Mouse (Mus musculus): ENCODE measurements at regions not wholly inside any gene's neighbourhood (a gene's known extent, or its start where the extent isn't known, plus 50 kb on each side); places are given as distances from the start of the nearest gene placed in this dataset.
A peak's percentile ranks its signal among the peaks of the same experiment; 100 is the strongest.
"Not testable (repeated sequence)": the region's sequence is repeated elsewhere in the genome, so short reads cannot be mapped to it uniquely, and the experiment has no call there.

DNA sequence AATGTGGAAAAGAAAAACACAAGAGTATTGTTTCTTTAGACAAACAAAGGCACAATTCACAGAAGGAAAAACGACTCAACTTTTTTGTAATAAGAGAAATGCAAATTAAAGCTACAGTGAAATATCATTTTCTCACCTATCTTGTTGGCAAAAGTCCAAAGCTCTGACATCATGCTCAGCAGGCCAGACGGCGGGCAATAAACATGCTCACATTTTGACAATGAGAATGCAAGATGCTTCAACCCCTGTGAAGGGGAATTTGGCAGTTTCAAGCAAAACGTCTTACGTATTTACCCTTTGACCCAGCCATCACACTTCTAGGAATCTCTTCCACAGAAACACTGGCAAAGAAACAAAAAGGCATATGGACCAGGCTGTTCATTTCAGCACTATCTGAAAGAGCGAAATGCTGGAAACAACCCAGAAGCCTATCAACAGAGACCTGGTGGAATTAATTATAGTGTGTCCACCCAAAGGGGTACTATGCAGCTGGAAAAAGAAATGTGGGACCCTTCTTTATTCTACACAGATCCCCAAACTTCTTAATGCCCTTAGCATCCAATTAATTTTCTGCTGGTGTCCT is 203.4 kb upstream of the 2610301B20Rik start:
- Histone ChIP-seq H3K9ac (replicated peaks; ENCODE audit: low read depth, low read length) (no peak overlapping the region), H3K4me3 (replicated peaks; ENCODE audit: low read length) (no peak overlapping the region), H3K4me1 (replicated peaks; ENCODE audit: control insufficient read depth, insufficient read depth, low read length) (peaks cover 4% of the 10 kb centered on the region; the same call in 1 of the 2 replicates), H3K27me3 (replicated peaks; ENCODE audit: control insufficient read depth, insufficient read depth, low read length) (no peaks in the 10 kb centered on the region), H3K36me3 (ENCODE audit: control insufficient read depth, insufficient read depth) (no peaks in the 10 kb centered on the region), H3K4me2 (ENCODE audit: low read length) (no peak overlapping the region), H3K9me3 (ENCODE audit: control insufficient read depth, low read length) (no peaks in the 10 kb centered on the region), H3K27ac (ENCODE audit: low read length) (no peak overlapping the region)
- 26% methylated on average over 6 of the region's 6 CpGs for WGBS
- peak; percentile 92 for ATAC-seq

- 81% methylated on average over 9 of the region's 9 CpGs for WGBS
- Histone ChIP-seq H3K27me3 (replicated peaks; ENCODE audit: control insufficient read depth, insufficient read depth, low read length) (no peaks in the 10 kb centered on the region), H3K36me3 (ENCODE audit: control insufficient read depth, insufficient read depth) (no peaks in the 10 kb centered on the region), H3K9me3 (ENCODE audit: control insufficient read depth, low read length) (no peaks in the 10 kb centered on the region), H3K9ac (replicated peaks; ENCODE audit: low read depth, low read length) (no peak overlapping the region), H3K4me1 (replicated peaks; ENCODE audit: control insufficient read depth, insufficient read depth, low read length) (no peaks in the 10 kb centered on the region), H3K4me2 (ENCODE audit: low read length) (no peak overlapping the region), H3K27ac (ENCODE audit: low read length) (no peak overlapping the region), H3K4me3 (replicated peaks; ENCODE audit: low read length) (no peak overlapping the region)
- no peak for ATAC-seq
Measured at GRCm38 (mm10) chr4:10691086-10691485, 183.2 kb upstream of the 2610301B20Rik start.

GRCm38 (mm10) chr4:10692860-10693259 is 181.4 kb upstream of the 2610301B20Rik start:
- H3K4me3 ChIP-seq (replicated peaks; ENCODE audit: low read length): no peak overlapping the region
- no peak overlapping the region for H3K4me2 ChIP-seq (ENCODE audit: low read length)
- no peaks in the 10 kb centered on the region for H3K36me3 ChIP-seq (ENCODE audit: control insufficient read depth, insufficient read depth)
- no peak overlapping the region for H3K27ac ChIP-seq (ENCODE audit: low read length)
- ATAC-seq: no peak
- H3K9ac ChIP-seq (replicated peaks; ENCODE audit: low read depth, low read length): no peak overlapping the region
- H3K27me3 ChIP-seq (replicated peaks; ENCODE audit: control insufficient read depth, insufficient read depth, low read length): no peaks in the 10 kb centered on the region
- no peaks in the 10 kb centered on the region for H3K9me3 ChIP-seq (ENCODE audit: control insufficient read depth, low read length)
- no peaks in the 10 kb centered on the region for H3K4me1 ChIP-seq (replicated peaks; ENCODE audit: control insufficient read depth, insufficient read depth, low read length)
- 77% methylated on average over 2 of the region's 2 CpGs for WGBS

DNA sequence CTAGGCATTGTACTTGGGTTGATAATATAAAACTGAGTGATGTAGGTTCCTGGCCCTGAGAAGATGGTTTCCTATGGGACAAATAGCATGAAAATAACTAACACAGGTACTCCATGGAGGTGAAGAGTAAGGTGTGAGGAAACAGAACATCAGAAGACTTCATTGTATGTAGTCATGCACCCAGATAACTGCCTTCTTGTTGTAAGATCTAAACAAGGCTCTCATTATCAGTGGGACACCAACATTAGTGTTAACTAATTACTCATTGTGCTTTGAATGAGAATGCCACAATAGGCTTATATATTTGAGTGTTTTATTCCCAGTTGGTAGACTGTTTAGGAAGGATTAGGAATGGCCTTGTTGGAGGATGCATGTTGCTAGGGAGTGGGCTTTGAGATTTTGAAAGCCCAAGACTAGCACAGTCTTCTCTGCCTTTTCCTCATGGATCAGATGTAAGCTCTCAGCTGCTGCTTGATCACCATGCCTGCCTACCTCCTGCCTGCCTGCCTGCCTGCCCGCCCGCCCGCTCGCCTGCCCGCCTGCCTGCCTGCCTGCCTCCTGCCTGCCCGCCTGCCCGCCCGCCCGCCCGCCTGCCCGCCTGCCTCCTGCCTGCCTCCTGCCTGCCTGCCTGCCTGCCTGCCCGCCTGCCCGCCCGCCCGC is 180.7 kb upstream of the 2610301B20Rik start:
- 28% methylated on average over 6 of the region's 15 CpGs for WGBS
- ATAC-seq: peak; percentile 69
- H3K9ac ChIP-seq (replicated peaks; ENCODE audit: low read depth, low read length): no peak overlapping the region
- no peak overlapping the region for H3K27ac ChIP-seq (ENCODE audit: low read length)
- H3K4me3 ChIP-seq (replicated peaks; ENCODE audit: low read length): peak overlapping the region; percentile 23
- peak overlapping the region; percentile 16; the same call in 1 of the 2 replicates for H3K4me2 ChIP-seq (ENCODE audit: low read length)
- no peaks in the 10 kb centered on the region for H3K9me3 ChIP-seq (ENCODE audit: control insufficient read depth, low read length)
- H3K27me3 ChIP-seq (replicated peaks; ENCODE audit: control insufficient read depth, insufficient read depth, low read length): no peaks in the 10 kb centered on the region
- no peaks in the 10 kb centered on the region for H3K36me3 ChIP-seq (ENCODE audit: control insufficient read depth, insufficient read depth)
- no peaks in the 10 kb centered on the region for H3K4me1 ChIP-seq (replicated peaks; ENCODE audit: control insufficient read depth, insufficient read depth, low read length)

- not testable (repeated sequence) for H3K27ac ChIP-seq (ENCODE audit: low read length); H3K4me2 ChIP-seq (ENCODE audit: low read length); H3K9me3 ChIP-seq (ENCODE audit: control insufficient read depth, low read length); H3K27me3 ChIP-seq (replicated peaks; ENCODE audit: control insufficient read depth, insufficient read depth, low read length); H3K9ac ChIP-seq (replicated peaks; ENCODE audit: low read depth, low read length); ATAC-seq; H3K4me1 ChIP-seq (replicated peaks; ENCODE audit: control insufficient read depth, insufficient read depth, low read length); H3K36me3 ChIP-seq (ENCODE audit: control insufficient read depth, insufficient read depth)
- peak overlapping the region; percentile 13 for H3K4me3 ChIP-seq (replicated peaks; ENCODE audit: low read length)
- WGBS: 28% methylated on average over 9 of the region's 21 CpGs
Measured at GRCm38 (mm10) chr4:10694106-10694748, 180.1 kb upstream of the 2610301B20Rik start.

GRCm38 (mm10) chr4:10697225-10697836 is 177.0 kb upstream of the 2610301B20Rik start:
- no peak overlapping the region for H3K4me2 ChIP-seq (ENCODE audit: low read length)
- no peaks in the 10 kb centered on the region for H3K36me3 ChIP-seq (ENCODE audit: control insufficient read depth, insufficient read depth)
- 82% methylated on average over 1 of the region's 1 CpGs for WGBS
- no peaks in the 10 kb centered on the region for H3K27me3 ChIP-seq (replicated peaks; ENCODE audit: control insufficient read depth, insufficient read depth, low read length)
- no peak overlapping the region for H3K4me3 ChIP-seq (replicated peaks; ENCODE audit: low read length)
- no peak overlapping the region for H3K9ac ChIP-seq (replicated peaks; ENCODE audit: low read depth, low read length)
- no peak overlapping the region for H3K27ac ChIP-seq (ENCODE audit: low read length)
- no peaks in the 10 kb centered on the region for H3K9me3 ChIP-seq (ENCODE audit: control insufficient read depth, low read length)
- H3K4me1 ChIP-seq (replicated peaks; ENCODE audit: control insufficient read depth, insufficient read depth, low read length): no peaks in the 10 kb centered on the region
- ATAC-seq: no peak

- no peaks in the 10 kb centered on the region for H3K36me3 ChIP-seq (ENCODE audit: control insufficient read depth, insufficient read depth)
- H3K4me1 ChIP-seq (replicated peaks; ENCODE audit: control insufficient read depth, insufficient read depth, low read length): no peaks in the 10 kb centered on the region
- 83% methylated on average over 3 of the region's 3 CpGs for WGBS
- no peak overlapping the region for H3K4me2 ChIP-seq (ENCODE audit: low read length)
- H3K9ac ChIP-seq (replicated peaks; ENCODE audit: low read depth, low read length): no peak overlapping the region
- no peaks in the 10 kb centered on the region for H3K9me3 ChIP-seq (ENCODE audit: control insufficient read depth, low read length)
- no peak overlapping the region for H3K27ac ChIP-seq (ENCODE audit: low read length)
- no peak overlapping the region for H3K4me3 ChIP-seq (replicated peaks; ENCODE audit: low read length)
- ATAC-seq: no peak
- H3K27me3 ChIP-seq (replicated peaks; ENCODE audit: control insufficient read depth, insufficient read depth, low read length): no peaks in the 10 kb centered on the region
Measured at GRCm38 (mm10) chr4:10698637-10699036, 175.7 kb upstream of the 2610301B20Rik start.

DNA sequence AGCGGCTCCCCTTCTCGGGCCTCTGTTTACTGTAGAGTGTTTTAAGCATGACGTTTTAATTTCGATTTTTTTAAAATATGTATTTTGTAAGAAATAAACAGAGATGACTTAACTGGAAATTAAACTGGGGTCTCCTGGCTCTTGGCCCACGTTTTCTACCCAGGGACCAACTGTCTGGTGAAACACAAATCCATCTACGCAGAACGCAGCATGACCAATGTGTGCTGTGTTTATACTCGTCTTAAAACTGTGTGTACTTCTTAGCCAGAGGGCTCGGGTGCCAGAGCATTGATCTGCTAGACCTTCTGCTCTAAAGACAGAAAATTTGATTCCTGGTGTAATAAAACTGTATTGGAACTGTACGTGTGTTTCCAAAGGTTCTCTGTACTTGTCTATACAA is 172.8 kb upstream of the 2610301B20Rik start:
- no peaks in the 10 kb centered on the region for H3K27me3 ChIP-seq (replicated peaks; ENCODE audit: control insufficient read depth, insufficient read depth, low read length)
- no peak overlapping the region for H3K9ac ChIP-seq (replicated peaks; ENCODE audit: low read depth, low read length)
- ATAC-seq: no peak
- 87% methylated on average over 10 of the region's 10 CpGs for WGBS
- no peaks in the 10 kb centered on the region for H3K9me3 ChIP-seq (ENCODE audit: control insufficient read depth, low read length)
- no peak overlapping the region for H3K4me2 ChIP-seq (ENCODE audit: low read length)
- H3K4me1 ChIP-seq (replicated peaks; ENCODE audit: control insufficient read depth, insufficient read depth, low read length): no peaks in the 10 kb centered on the region
- no peaks in the 10 kb centered on the region for H3K36me3 ChIP-seq (ENCODE audit: control insufficient read depth, insufficient read depth)
- H3K27ac ChIP-seq (ENCODE audit: low read length): no peak overlapping the region
- H3K4me3 ChIP-seq (replicated peaks; ENCODE audit: low read length): no peak overlapping the region

- H3K27me3 ChIP-seq (replicated peaks; ENCODE audit: control insufficient read depth, insufficient read depth, low read length): no peaks in the 10 kb centered on the region
- no peaks in the 10 kb centered on the region for H3K9me3 ChIP-seq (ENCODE audit: control insufficient read depth, low read length)
- H3K4me2 ChIP-seq (ENCODE audit: low read length): no peak overlapping the region
- no peak overlapping the region for H3K4me3 ChIP-seq (replicated peaks; ENCODE audit: low read length)
- WGBS: 94% methylated on average over 2 of the region's 2 CpGs
- H3K27ac ChIP-seq (ENCODE audit: low read length): no peak overlapping the region
- no peak overlapping the region for H3K9ac ChIP-seq (replicated peaks; ENCODE audit: low read depth, low read length)
- ATAC-seq: no peak
- H3K4me1 ChIP-seq (replicated peaks; ENCODE audit: control insufficient read depth, insufficient read depth, low read length): 0 out of 2 replicates have a peak, but pooled peaks cover 2% of the 10 kb centered on the region
- H3K36me3 ChIP-seq (ENCODE audit: control insufficient read depth, insufficient read depth): no peaks in the 10 kb centered on the region
Measured at GRCm38 (mm10) chr4:10703212-10703611, 171.1 kb upstream of the 2610301B20Rik start.
